Mouse (Mus musculus): ENCODE measurements at regions not wholly inside any gene's neighbourhood (a gene's known extent, or its start where the extent isn't known, plus 50 kb on each side); places are given as distances from the start of the nearest gene placed in this dataset.

DNA sequence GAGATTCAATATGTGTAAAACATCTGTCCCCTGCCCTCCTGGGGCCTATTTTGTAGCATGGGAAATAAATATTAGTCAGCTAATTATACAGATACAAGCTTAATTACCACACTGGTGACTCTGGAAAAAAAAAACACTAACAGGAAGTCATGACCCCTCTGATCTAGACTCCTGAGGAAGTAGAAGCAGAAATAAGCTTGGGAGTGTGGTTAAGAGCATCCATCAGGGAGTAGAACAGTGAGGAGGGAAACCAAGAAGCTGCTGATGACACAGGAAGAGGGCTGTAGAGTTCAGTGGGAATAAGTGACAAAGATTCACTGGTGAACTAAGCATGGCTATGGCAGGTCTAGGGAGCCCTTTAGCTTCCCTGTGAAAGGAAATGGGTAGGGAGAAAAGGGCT is 360.0 kb downstream of the Ndufa4 start:
- TF ChIP-seq CTCF (IDR thresholded peaks at IDR 0.05; ENCODE audit: low read depth) (no peak), EP300 (IDR thresholded peaks at IDR 0.05; ENCODE audit: low read depth) (no peak)

All from heart, postnatal 0 days (tissue).